ENCODE assay signal across 8 mouse cellular contexts in the genomic region with DNA sequence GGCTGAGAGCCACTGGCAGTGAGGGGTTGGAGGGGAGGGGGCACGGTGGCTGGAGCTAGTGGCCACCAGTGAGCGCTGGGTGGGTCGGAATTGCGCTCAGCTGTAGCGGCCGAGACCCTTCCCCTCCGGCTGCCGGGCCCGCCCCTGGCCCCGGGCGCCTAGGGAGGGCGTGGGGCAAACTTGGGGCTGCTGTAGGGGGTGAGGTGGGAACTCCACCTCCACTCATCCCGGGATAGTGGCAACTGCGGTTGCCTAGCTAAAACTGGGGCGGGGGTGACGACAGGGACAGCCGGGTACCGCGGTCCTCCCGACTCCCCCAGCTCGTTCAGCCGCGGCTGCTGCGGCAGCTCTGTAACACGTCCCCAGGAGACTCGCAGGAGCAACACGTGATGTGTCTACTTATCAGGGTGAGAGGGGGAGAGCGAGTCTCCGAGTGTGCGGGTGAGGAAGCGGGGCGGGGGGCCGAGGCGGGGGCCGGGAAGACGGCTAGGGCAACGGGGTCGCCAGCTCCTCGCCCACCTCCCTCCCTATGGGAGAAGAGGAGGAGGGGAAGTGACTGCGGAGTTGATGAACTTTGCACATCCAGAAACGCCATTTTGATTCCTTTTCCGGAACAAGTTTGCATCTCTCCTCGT. TPM values are rescaled to one million over a fixed set of nuclear protein-coding genes. Genes with fewer than 3 reads are reported as not detected.
DNase-seq lines count a peak whose midpoint lies in the region; ATAC-seq lines count a peak whose summit lies in the region.

No protein-coding gene starts in this region.

- H3K27me3 ChIP-seq in erythroblast, embryonic 14.5 days (ENCODE audit: control insufficient read depth) = no peaks in the 10 kb centered on the region
- H3K27me3 ChIP-seq in heart, embryonic 16.5 days (ENCODE audit: control insufficient read depth, insufficient read depth, low read length) = no peaks in the 10 kb centered on the region

- peak overlapping the region; percentile 94 for H3K9ac ChIP-seq in heart, embryonic 16.5 days (ENCODE audit: low read length)

- peaks cover 54% of the 10 kb centered on the region for H3K4me1 ChIP-seq in erythroblast, embryonic 14.5 days (ENCODE audit: control insufficient read depth)
- peaks cover 32% of the 10 kb centered on the region for H3K4me1 ChIP-seq in heart, embryonic 16.5 days (ENCODE audit: control insufficient read depth, insufficient read depth, low read length)

- peak; percentile 69 for DNase-seq in B cell, adult 2 months
- DNase-seq in adipocyte (ENCODE audit: low spot score) = peak; percentile 72
- peak; percentile 77 for DNase-seq in kidney, postnatal 10 days
- DNase-seq in lung, postnatal 10 days = peak; percentile 73
- DNase-seq in ovary, postnatal 14 days (ENCODE audit: low spot score) = peak; percentile 42
- DNase-seq in thymus, postnatal 14 days = peak; percentile 79

- under 1% methylated on average over 43 of the region's 43 CpGs for WGBS in heart, embryonic 16.5 days

- H3K9me3 ChIP-seq in erythroblast, embryonic 14.5 days (ENCODE audit: control insufficient read depth, low read length) = no peaks in the 10 kb centered on the region
- no peaks in the 10 kb centered on the region for H3K9me3 ChIP-seq in heart, embryonic 16.5 days (replicated peaks; ENCODE audit: control insufficient read depth, low read length)

- no peaks in the 10 kb centered on the region for H3K36me3 ChIP-seq in erythroblast, embryonic 14.5 days (ENCODE audit: control insufficient read depth)
- H3K36me3 ChIP-seq in heart, embryonic 16.5 days (ENCODE audit: control insufficient read depth, insufficient read depth) = no peaks in the 10 kb centered on the region

- H3K27ac ChIP-seq in heart, embryonic 16.5 days (ENCODE audit: low read length) = peak overlapping the region; percentile 97

- peak; percentile 63 for ATAC-seq in heart, embryonic 16.5 days (replicated peaks; ENCODE audit: extremely low read depth, insufficient read depth, low FRiP score)

- peak overlapping the region; percentile 93 for H3K4me2 ChIP-seq in heart, embryonic 16.5 days (ENCODE audit: low read depth, low read length)

- peak overlapping the region; percentile 94 for H3K4me3 ChIP-seq in erythroblast, embryonic 14.5 days (replicated peaks)
- H3K4me3 ChIP-seq in heart, embryonic 16.5 days (ENCODE audit: low read length) = peak overlapping the region; percentile 92

RNA-seq across cellular contexts. Expression of gene Rreb1, which starts 47.6 kb away (rescaled TPM):
- polyA plus RNA-seq in erythroblast, embryonic 14.5 days (2012) = 0.46 and 0.60 TPM in 2 replicates
- 13.0 TPM in 2 replicates for polyA plus RNA-seq in heart, embryonic 16.5 days (2015; fragmentation: Nextera tagmentation; extraction: Ambion mirVana)

Comparison
In these comparisons a context has a peak if more than half of its experiments do, and no peak if none do; other contexts are left out.
1. Peak in every context shown above with its lines: DNase-seq, ATAC-seq, H3K4me3 ChIP-seq and H3K27ac ChIP-seq.